Mouse (Mus musculus): ENCODE measurements around the gene Kcna10. TPM values are rescaled to one million over a fixed set of nuclear protein-coding genes. Genes with fewer than 3 reads are reported as not detected.

Kcna10 gene
- polyA plus RNA-seq (2015; fragmentation: Nextera tagmentation; extraction: Ambion mirVana) = not detected in 2 replicates

GRCm38 (mm10) chr3:107182756-107183155 lies at the start of gene Kcna10:
Gene Kcna10, plus strand, starts transcription at chr3:107183056.
- Histone ChIP-seq H3K4me2 (replicated peaks) (no peak within 1 kb of the TSS), H3K36me3 (no peaks in the 10 kb centered on the region), H3K27me3 (peaks cover 3% of the 10 kb centered on the region; the same call in 1 of the 2 replicates), H3K9ac (no peak within 1 kb of the TSS), H3K27ac (replicated peaks) (no peak within 1 kb of the TSS), H3K4me1 (no peaks in the 10 kb centered on the region), H3K4me3 (replicated peaks) (no peak within 1 kb of the TSS), H3K9me3 (replicated peaks) (no peaks in the 10 kb centered on the region)
- no peak for ATAC-seq (ENCODE audit: insufficient number of reproducible peaks, low FRiP score, low TSS enrichment, low read depth)
- WGBS = 75% methylated on average over 1 of the region's 1 CpGs

GRCm38 (mm10) chr3:107134457-107134856 lies 48.4 kb upstream of the Kcna10 start:
- H3K9me3 ChIP-seq (replicated peaks) = no peaks in the 10 kb centered on the region
- no peak overlapping the region for H3K4me2 ChIP-seq (replicated peaks)
- no peak for ATAC-seq (ENCODE audit: insufficient number of reproducible peaks, low FRiP score, low TSS enrichment, low read depth)
- no peaks in the 10 kb centered on the region for H3K27me3 ChIP-seq
- H3K27ac ChIP-seq (replicated peaks) = no peak overlapping the region
- WGBS = 71% methylated on average over 3 of the region's 3 CpGs
- H3K9ac ChIP-seq = no peak overlapping the region
- H3K4me3 ChIP-seq (replicated peaks) = no peak overlapping the region
- 0 out of 2 replicates have a peak, but pooled peaks cover 5% of the 10 kb centered on the region for H3K4me1 ChIP-seq
- H3K36me3 ChIP-seq = no peaks in the 10 kb centered on the region

DNA sequence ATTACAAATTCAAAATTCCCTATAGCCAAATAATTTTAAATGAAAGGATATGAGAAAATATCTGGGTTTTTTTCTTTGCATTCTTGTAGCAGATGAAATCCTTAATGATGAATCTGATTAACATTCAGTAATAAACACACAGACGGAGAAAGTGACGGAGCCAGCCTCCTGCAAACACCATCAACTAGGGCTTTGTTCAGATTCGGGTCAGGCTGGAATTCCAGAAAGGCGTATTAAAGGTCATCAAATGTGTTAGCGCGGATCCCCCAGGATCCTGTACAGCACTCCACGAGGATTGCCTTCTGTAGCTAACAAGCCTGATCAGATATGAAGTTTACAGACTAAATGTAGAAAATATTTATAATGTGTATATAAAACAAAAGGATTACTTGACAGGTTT lies 35.7 kb upstream of the Kcna10 start:
- H3K4me3 ChIP-seq (replicated peaks) = no peak overlapping the region
- H3K9ac ChIP-seq = no peak overlapping the region
- WGBS = 68% methylated on average over 7 of the region's 7 CpGs
- no peaks in the 10 kb centered on the region for H3K36me3 ChIP-seq
- no peaks in the 10 kb centered on the region for H3K27me3 ChIP-seq
- no peak for ATAC-seq (ENCODE audit: insufficient number of reproducible peaks, low FRiP score, low TSS enrichment, low read depth)
- H3K27ac ChIP-seq (replicated peaks) = no peak overlapping the region
- H3K4me1 ChIP-seq = no peaks in the 10 kb centered on the region
- H3K9me3 ChIP-seq (replicated peaks) = no peaks in the 10 kb centered on the region
- H3K4me2 ChIP-seq (replicated peaks) = no peak overlapping the region

DNA sequence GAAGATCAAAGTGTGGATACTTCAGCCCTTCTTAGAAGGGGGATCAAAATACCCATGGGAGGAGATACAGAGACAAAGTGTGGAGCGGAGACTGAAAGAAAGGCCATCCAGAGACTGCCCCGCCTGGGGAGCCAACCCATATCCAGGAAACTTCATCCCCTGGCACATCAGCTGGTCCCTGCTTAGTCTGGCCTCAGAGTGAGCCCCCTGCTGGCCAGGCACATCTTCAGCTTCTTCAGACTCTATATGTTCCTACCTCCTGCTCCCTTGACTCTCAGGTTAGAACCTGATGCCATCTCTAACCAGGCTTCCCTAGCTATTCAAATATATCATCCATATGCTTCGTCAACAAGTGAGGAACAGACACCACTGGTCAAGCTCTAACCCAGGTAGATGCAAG lies 33.9 kb upstream of the Kcna10 start:
- Histone ChIP-seq H3K9ac (no peak overlapping the region), H3K27me3 (no peaks in the 10 kb centered on the region), H3K4me2 (replicated peaks) (no peak overlapping the region), H3K27ac (replicated peaks) (no peak overlapping the region), H3K9me3 (replicated peaks) (no peaks in the 10 kb centered on the region), H3K36me3 (no peaks in the 10 kb centered on the region), H3K4me3 (replicated peaks) (no peak overlapping the region), H3K4me1 (no peaks in the 10 kb centered on the region)
- WGBS = 70% methylated on average over 3 of the region's 3 CpGs
- ATAC-seq (ENCODE audit: insufficient number of reproducible peaks, low FRiP score, low TSS enrichment, low read depth) = no peak

DNA sequence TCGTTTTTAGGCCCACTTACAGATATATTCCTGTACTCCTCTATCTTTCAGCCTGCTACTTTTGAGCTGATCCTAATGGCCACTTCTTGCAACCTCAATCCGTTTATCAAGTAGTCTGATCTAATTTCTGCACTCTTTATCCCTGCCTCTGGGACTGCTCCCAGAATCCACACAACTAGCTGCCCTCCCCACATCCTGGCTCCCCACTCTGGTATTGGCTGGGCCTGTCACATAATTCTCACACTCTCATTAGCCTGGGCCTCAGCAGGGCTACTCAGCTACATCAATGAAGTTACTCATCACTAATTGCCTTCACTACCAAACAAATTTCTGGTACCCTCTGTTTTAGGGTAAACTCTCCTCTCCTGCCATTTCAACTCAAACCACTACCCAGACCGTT lies 32.4 kb upstream of the Kcna10 start:
- no peak overlapping the region for H3K4me3 ChIP-seq (replicated peaks)
- no peak for ATAC-seq (ENCODE audit: insufficient number of reproducible peaks, low FRiP score, low TSS enrichment, low read depth)
- no peaks in the 10 kb centered on the region for H3K36me3 ChIP-seq
- no peaks in the 10 kb centered on the region for H3K4me1 ChIP-seq
- H3K4me2 ChIP-seq (replicated peaks) = no peak overlapping the region
- H3K27me3 ChIP-seq = no peaks in the 10 kb centered on the region
- WGBS = 41% methylated on average over 3 of the region's 3 CpGs
- H3K9me3 ChIP-seq (replicated peaks) = no peaks in the 10 kb centered on the region
- H3K9ac ChIP-seq = no peak overlapping the region
- H3K27ac ChIP-seq (replicated peaks) = no peak overlapping the region

- Histone ChIP-seq H3K27me3 (no peaks in the 10 kb centered on the region), H3K27ac (replicated peaks) (no peak overlapping the region), H3K4me1 (no peaks in the 10 kb centered on the region), H3K4me3 (replicated peaks) (no peak overlapping the region), H3K9me3 (replicated peaks) (no peaks in the 10 kb centered on the region), H3K9ac (no peak overlapping the region), H3K36me3 (no peaks in the 10 kb centered on the region), H3K4me2 (replicated peaks) (no peak overlapping the region)
- no peak for ATAC-seq (ENCODE audit: insufficient number of reproducible peaks, low FRiP score, low TSS enrichment, low read depth)
- WGBS = 46% methylated on average over 7 of the region's 7 CpGs
Observed at GRCm38 (mm10) chr3:107150872-107151540, 31.9 kb upstream of the Kcna10 start.

DNA sequence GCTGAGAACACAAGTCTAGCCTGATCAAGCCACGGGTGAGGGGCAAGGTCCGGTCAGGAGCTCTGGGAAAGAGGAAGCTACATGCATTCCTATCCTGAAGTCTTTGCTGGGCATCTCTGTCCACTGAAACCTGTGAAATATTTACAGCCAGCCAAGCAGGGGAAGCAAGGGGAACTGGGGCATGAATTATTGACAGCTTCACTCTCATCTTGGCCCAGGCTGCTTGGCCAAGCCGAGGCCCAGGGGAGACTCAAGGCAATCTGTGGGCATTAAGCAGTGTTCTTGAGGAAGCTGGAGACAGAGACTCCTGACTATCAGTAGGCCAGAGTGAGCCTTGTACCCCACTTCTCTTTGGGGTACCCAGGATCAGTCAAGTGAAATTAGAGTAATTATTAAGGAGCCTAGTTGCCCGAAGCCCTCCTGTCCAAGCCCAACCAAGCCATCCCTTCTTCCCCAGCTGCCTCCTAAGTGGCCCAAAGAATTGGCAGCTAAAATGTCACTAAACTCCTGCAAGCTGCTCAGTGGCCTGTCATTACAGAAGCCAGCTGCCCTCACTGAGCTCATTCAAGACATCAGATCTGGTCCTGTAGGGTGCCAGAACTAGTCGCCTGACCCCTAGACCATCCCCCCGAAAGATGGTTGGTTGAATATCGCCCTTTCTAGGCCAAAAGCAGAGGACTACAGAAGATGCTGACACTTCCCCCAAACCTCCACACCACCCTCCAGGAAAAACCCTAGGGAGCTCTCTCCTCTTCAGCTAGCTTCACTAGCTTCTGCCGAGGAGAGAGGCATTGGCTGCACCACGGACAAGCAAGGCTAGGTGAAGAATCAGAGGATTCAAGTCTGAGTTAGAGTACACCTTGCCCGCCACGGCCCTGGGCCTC lies 28.8 kb upstream of the Kcna10 start:
- H3K9me3 ChIP-seq (replicated peaks) = no peaks in the 10 kb centered on the region
- H3K9ac ChIP-seq = no peak overlapping the region
- no peak overlapping the region for H3K27ac ChIP-seq (replicated peaks)
- H3K27me3 ChIP-seq = peaks cover under 1% of the 10 kb centered on the region; the same call in 1 of the 2 replicates
- no peaks in the 10 kb centered on the region for H3K4me1 ChIP-seq
- H3K4me2 ChIP-seq (replicated peaks) = no peak overlapping the region
- no peaks in the 10 kb centered on the region for H3K36me3 ChIP-seq
- no peak overlapping the region for H3K4me3 ChIP-seq (replicated peaks)
- 85% methylated on average over 11 of the region's 11 CpGs for WGBS
- no peak for ATAC-seq (ENCODE audit: insufficient number of reproducible peaks, low FRiP score, low TSS enrichment, low read depth)

DNA sequence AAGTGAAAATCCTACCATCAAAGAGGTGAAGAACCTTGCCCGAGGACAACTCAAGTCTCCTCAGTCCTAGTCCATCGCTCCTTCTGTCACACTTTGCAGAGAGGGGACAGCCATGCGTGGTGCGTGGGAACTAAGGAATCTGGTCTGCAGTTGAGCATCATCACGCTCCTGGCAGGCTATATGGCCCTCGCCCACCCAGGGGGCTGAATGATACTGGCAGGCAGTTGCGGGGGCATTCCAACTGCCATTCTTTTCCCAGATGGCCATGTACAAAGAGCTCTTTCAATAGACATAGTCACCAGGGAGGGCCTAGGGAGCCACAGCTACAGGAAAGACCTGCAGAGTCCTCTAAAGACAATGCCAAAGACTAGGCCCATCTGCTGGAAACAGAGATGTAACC lies 24.0 kb upstream of the Kcna10 start:
- Histone ChIP-seq H3K36me3 (no peaks in the 10 kb centered on the region), H3K4me3 (replicated peaks) (no peak overlapping the region), H3K4me2 (replicated peaks) (no peak overlapping the region), H3K4me1 (peaks cover 6% of the 10 kb centered on the region; the same call in 1 of the 2 replicates), H3K27ac (replicated peaks) (no peak overlapping the region), H3K9me3 (replicated peaks) (no peaks in the 10 kb centered on the region), H3K9ac (no peak overlapping the region), H3K27me3 (peaks cover 12% of the 10 kb centered on the region)
- 84% methylated on average over 7 of the region's 7 CpGs for WGBS
- no peak for ATAC-seq (ENCODE audit: insufficient number of reproducible peaks, low FRiP score, low TSS enrichment, low read depth)

GRCm38 (mm10) chr3:107159418-107159817 lies 23.4 kb upstream of the Kcna10 start:
- Histone ChIP-seq H3K4me3 (replicated peaks) (no peak overlapping the region), H3K27ac (replicated peaks) (no peak overlapping the region), H3K9me3 (replicated peaks) (no peaks in the 10 kb centered on the region), H3K4me2 (replicated peaks) (no peak overlapping the region), H3K4me1 (peaks cover 6% of the 10 kb centered on the region; the same call in 1 of the 2 replicates), H3K36me3 (no peaks in the 10 kb centered on the region), H3K27me3 (peaks cover 12% of the 10 kb centered on the region), H3K9ac (no peak overlapping the region)
- 53% methylated on average over 3 of the region's 3 CpGs for WGBS
- no peak for ATAC-seq (ENCODE audit: insufficient number of reproducible peaks, low FRiP score, low TSS enrichment, low read depth)

GRCm38 (mm10) chr3:107159859-107160324 lies 23.0 kb upstream of the Kcna10 start:
- no peak for ATAC-seq (ENCODE audit: insufficient number of reproducible peaks, low FRiP score, low TSS enrichment, low read depth)
- no peaks in the 10 kb centered on the region for H3K36me3 ChIP-seq
- H3K4me1 ChIP-seq = peaks cover 6% of the 10 kb centered on the region; the same call in 1 of the 2 replicates
- no peak overlapping the region for H3K9ac ChIP-seq
- no peak overlapping the region for H3K4me3 ChIP-seq (replicated peaks)
- H3K27me3 ChIP-seq = peaks cover 12% of the 10 kb centered on the region
- peak overlapping the region; percentile 39 for H3K4me2 ChIP-seq (replicated peaks)
- 2% methylated on average over 17 of the region's 17 CpGs for WGBS
- no peak overlapping the region for H3K27ac ChIP-seq (replicated peaks)
- no peaks in the 10 kb centered on the region for H3K9me3 ChIP-seq (replicated peaks)

- WGBS = 89% methylated on average over 2 of the region's 2 CpGs
- Histone ChIP-seq H3K27ac (replicated peaks) (no peak overlapping the region), H3K27me3 (peaks cover 12% of the 10 kb centered on the region), H3K9me3 (replicated peaks) (no peaks in the 10 kb centered on the region), H3K4me3 (replicated peaks) (no peak overlapping the region), H3K36me3 (no peaks in the 10 kb centered on the region), H3K4me2 (replicated peaks) (no peak overlapping the region), H3K4me1 (peaks cover 6% of the 10 kb centered on the region; the same call in 1 of the 2 replicates), H3K9ac (no peak overlapping the region)
- no peak for ATAC-seq (ENCODE audit: insufficient number of reproducible peaks, low FRiP score, low TSS enrichment, low read depth)
Observed at GRCm38 (mm10) chr3:107162741-107163140, 20.1 kb upstream of the Kcna10 start.
